Mouse (Mus musculus): ENCODE data around the gene Tmem252.
"Not testable (repeated sequence)": the region's sequence is repeated elsewhere in the genome, so short reads cannot be mapped to it uniquely, and the experiment has no call there.

Tmem252 gene

DNA sequence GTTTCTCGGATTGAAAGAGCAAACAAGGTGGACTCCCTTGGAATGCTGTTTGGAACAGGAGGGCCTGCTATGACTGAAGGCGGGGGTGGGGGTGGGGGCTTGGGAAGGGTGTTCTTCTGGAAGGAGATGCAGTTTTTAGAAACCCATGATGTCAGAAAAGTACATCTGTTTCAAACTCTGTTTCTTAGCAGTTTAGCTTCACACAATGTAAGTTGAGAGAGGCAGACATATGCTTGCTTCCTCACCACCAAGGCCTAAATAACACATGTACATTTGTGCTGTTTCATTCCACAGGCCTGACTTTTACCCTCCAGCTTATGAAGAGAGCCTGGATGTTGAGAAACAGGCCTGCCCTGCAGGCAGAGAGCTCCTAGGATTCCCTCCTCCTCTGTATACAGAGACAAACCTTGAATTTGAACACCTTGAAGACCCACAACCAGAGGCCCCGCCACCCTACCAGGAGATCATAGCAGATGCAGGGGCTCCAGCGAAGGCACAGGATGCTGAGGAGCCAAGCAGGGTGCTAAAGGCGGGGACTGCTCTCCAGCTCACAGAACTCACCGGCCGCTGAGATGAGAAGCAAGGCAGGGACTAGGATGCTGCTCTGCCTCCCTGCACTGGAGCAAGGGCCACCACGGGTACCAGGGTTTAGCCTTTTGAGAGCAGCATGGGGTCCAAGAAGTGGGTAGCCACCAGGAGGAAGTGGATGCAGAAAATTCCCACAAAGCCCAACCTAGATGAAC is 3.6 kb downstream of the Tmem252 start:
- no peak for DNase-seq (ENCODE audit: low spot score in 2 of 2)

DNA sequence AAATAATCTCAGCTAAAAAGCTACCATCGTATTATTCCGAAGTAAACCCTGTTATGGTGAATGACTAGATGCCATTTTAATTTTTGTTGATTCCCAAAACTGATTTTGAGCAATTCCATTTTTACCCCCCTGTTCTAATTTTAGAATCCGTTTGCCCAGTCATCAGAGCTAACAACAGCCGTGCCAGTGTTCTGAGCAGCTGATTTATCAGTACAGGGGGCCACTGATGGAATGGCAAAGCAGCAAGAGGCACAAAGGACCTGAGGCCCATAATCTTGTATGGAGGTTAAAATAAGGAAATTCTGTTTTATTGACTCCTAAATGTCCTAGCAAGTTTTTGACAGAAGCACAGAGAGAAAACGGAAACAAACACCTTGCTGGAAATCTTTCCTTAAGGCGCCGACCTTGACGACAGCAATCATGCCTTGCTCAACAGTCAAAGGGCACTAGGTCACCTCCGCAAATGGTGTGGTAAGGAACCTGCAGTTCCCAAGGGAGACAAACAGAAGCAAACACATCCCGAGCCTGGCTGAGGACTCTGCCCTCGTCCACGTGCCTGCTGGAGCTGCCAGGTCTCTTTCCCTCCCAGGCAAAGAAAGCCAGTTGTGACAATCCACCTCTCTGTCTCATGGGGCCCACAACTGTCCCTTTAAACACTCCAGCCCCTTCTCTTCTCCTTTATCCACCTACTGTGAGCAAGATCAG is 9.4 kb downstream of the Tmem252 start:
- no peak for DNase-seq (ENCODE audit: low spot score in 2 of 2)

DNA sequence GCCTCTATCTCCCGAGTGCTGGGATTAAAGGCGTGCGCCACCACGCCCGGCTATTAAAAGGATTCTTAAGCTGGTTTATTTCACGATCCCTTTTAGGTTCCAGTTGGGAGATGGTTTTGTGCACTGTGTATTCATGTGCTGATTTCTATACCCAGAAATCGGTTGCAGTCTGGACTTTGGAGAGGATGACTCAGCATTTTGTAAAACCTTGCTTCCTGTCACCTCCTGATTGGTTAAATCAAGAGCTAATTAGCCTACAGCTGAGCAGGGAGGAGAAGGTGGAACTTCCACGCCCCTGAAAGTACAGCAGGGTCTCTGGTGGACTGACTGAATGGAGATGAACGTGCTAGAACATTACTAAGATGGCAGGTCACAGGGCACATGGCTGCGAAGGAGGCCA is 12.6 kb downstream of the Tmem252 start:
- DNase-seq (ENCODE audit: low spot score in 2 of 2): no peak

DNA sequence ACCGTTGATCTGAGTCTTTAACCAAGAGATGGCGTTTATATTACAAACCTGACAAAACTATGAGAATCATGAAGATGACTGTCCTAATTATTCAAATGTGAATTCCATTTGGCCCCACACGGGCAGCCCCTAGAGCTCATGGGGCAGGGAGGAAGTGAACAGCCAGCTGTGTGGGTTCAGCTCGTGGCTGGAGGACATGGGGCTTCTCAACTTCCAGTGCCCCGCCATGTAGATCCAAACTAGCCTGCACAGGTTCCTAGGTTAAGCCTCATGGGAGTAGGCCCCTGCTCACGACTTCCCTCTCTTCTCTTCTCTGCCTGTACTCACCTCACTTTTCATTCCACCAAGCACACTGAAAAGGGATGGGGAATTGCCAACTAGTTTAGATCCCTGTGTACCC is 14.5 kb downstream of the Tmem252 start:
- DNase-seq (ENCODE audit: low spot score in 2 of 2): no peak

DNA sequence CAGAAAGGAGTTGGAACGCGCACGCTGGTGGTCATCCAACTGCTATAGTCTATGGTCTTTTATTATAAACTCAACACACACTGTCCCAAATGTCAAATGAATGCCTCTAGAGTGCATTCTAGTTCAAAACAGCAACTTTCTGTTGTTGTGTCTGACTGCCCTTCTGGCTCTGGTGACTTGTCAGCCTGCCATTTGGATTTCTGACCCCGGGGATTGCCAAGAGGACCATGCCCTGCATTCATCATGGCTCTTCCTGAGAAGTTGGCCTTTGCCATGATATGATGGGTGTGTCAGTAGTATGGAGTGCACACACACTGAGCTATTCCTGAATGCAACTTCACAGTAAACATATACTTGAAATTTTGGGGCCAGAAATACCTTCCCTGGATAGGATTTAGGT is 15.7 kb downstream of the Tmem252 start:
- DNase-seq (ENCODE audit: low spot score in 2 of 2): no peak

DNA sequence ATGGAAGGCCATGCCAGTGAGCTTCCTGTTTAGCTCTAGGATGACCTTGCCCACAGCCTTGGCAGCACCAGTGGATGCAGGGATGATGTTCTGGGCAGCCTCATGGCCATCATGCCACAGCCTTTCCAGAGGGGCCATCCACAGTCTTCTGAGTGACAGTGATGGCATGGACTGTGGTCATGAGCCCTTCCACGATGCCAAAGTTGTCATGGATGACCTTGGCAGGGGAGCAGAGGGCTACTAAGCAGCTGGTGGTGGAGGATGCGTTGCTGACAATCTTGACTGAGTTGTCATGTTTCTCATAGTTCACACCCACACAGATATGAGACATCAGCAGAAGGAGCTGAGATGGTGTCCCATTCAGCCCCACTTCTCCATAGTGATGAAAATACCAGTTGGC is 18.9 kb downstream of the Tmem252 start:
- DNase-seq (ENCODE audit: low spot score in 2 of 2): no peak

DNA sequence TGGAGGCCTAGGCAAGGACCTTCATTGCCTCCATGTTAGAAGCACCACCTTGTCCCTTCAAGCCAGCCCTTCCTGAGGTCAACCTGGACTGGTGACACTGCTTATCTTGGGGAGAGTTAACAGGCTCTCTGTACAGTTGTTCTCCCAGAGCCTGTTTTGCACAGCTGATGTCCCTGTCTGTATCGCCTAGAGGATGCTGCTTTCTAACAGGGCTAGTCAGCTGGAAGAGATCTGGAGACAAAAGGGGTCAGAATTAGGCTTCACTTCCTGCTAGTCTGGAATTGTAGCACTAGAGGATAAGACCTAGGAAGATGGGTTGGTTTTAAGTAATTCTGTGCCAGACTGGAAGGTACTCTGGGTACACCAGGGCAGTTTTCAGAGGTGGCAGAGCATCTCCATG is 24.1 kb downstream of the Tmem252 start:
- DNase-seq (ENCODE audit: low spot score in 2 of 2): no peak

DNA sequence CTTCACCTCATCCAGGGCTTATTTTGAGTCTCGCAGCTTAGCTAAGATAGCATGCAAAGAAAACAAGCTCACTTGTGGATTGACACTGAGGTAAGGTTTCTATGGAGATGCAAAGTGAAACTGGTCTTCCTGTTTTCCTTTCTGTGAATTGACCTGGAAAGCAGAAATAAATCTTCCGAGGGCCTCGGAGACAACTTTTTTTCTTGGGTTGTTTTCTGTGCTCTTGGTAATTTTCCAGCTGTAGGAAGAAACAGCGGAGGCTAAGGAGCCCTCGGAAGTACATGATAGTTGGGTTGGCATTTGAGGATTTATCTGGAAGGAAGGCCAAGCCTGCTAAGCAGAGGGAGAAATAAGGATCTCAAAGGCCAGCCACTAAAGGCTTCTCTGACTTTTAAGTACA is 24.8 kb downstream of the Tmem252 start:
- DNase-seq (ENCODE audit: low spot score in 2 of 2): no peak

DNA sequence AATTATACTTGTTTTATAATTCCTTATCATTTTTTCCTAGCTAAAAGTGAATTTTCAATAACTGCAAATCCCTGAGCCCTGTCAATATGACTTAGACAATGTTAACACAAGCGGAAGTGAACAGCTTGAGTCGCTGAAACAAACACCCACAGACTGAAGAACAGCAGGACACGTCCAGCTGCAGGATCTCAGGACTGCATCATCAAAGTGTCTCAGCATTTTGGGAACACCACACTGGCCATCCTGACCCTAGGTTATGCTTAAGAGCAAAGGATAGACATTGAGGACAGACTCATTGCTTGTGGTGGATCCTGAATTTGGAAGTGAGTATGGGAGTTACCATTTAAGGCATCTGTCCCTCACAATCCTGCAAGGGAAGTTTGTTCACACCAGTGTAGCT is 25.4 kb downstream of the Tmem252 start:
- DNase-seq (ENCODE audit: low spot score in 2 of 2): no peak

DNA sequence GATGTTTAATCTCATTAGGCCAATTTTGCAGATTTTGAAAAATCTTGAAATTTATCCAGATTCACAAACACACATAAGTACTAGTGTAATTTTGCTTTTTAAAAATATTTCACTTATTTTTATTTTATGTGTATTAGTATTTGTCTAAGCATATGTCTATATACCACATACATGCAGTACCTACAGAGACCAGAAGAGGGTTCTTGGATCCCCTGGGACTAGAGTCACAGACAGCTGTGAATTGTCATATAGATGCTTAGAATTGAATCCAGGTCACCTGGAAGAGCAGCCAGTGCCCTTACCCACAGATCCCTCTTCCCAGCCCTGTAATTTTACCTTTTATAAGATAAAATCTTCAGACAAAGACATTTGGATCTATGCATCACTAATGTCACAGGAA is 26.1 kb downstream of the Tmem252 start:
- no peak for DNase-seq (ENCODE audit: low spot score in 2 of 2)

DNA sequence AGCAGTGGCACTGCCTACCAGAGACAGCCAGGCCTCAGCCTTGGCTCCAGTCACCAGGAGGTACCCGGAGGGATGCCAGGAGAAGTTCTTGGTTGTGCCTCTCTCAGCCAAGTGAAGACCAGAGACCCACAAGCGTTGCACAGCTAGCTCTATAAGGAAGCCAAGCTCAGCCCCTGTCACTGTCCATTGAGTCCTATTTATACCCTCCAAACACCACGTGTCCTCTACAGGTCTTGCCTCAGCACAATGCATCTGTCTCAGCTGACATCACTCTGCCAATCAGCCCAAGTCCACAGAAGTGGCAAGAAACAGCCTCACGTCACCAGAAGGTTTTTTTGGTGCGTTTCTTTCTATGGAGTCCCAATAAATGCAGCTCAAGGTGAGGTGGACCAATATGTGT is 26.9 kb downstream of the Tmem252 start:
- no peak for DNase-seq (ENCODE audit: low spot score in 2 of 2)

DNA sequence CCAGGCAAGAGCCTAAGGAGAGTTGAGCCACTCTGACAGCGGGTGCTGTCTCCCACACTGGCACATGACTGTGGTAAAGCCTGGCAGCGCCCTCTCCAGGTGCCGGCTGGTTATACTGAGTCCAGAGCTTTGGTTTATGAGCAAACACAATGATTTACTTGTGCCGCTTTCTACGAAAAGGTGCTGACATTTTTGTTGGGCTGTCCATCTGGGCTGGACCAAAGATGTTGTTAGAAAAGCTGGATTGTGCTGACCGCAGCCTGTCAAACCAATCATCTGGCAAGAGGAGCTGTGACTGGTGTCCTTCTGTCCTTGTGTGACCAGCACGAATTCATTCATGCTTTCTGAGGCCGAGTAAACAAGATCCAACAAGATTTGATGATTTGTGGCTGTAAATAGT is 27.9 kb downstream of the Tmem252 start:
- no peak for DNase-seq (ENCODE audit: low spot score in 2 of 2)

DNA sequence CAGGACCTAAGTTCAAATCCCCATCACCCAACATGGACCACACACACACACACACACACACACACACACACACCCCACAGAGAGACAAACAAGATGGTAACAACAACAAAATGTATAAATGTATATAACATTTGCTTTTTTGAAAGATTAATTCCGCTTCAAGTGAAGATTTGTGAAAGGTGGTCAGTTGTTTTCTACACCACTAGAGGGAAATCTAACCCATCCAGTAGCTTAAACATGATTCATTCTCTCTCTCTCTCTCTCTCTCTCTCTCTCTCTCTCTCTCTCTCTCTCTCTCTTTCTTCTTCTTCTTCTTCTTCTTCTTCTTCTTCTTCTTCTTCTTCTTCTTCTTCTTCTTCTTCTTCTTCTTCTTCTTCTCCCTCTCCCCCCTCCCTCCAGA is 29.4 kb downstream of the Tmem252 start:
- not testable (repeated sequence) for DNase-seq (ENCODE audit: low spot score in 2 of 2)

DNA sequence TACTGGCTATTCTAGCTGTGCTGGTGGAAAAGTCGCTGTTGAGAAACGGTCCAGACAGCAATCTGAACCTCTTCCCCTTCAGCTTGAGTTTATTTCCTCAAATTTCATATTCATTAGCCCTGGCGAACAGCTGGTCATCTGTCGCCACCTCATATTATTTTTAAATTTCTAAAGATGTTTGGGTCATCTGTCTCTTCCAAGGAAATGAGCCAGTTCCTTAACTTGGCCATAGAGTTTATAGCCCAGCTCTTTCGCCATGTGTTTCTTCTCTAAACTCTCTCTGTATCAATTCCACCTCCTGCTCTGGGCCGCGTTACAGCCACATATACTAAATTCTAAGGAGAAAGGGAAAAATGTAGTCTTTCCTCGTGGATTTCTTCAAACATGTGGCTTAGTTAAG is 29.9 kb downstream of the Tmem252 start:
- DNase-seq (ENCODE audit: low spot score in 2 of 2): no peak

DNA sequence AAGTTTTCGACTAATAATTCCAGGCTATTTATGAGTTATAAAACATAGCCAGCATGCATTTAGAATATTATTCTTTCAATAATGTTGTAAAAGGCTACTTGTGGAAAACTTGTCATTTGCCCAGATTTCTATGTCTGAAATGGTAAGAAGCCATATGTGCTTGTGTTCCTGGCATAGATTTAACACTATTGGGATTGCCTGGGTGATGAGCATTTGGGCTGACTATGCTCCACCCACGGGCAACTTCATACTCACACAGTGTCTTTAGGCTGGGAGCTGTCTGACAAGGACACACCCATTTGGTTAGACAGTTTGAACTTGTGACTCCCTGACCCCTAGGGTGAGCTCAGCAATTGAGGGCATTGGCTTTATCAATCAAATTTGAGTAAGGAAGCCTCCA is 30.5 kb downstream of the Tmem252 start:
- no peak for DNase-seq (ENCODE audit: low spot score in 2 of 2)

DNA sequence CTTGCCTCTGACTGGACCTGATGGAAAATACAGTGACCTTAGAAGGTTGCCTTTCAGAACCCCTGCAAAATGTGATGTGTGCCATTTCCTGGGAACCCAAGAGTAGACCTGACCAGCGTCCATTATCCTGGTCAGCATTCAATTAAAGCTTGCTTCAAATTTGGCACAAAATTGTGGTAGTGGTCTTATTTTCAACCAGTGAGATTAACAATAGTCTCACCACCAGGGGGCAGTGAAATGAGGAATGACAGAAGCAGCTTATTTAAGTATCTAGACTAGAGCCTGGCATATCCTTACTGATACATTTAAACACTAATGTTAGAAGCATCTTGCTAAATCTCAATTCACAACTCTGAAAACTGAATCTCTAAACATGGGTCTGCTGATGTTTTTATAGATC is 31.6 kb downstream of the Tmem252 start:
- no peak for DNase-seq (ENCODE audit: low spot score in 2 of 2)

DNA sequence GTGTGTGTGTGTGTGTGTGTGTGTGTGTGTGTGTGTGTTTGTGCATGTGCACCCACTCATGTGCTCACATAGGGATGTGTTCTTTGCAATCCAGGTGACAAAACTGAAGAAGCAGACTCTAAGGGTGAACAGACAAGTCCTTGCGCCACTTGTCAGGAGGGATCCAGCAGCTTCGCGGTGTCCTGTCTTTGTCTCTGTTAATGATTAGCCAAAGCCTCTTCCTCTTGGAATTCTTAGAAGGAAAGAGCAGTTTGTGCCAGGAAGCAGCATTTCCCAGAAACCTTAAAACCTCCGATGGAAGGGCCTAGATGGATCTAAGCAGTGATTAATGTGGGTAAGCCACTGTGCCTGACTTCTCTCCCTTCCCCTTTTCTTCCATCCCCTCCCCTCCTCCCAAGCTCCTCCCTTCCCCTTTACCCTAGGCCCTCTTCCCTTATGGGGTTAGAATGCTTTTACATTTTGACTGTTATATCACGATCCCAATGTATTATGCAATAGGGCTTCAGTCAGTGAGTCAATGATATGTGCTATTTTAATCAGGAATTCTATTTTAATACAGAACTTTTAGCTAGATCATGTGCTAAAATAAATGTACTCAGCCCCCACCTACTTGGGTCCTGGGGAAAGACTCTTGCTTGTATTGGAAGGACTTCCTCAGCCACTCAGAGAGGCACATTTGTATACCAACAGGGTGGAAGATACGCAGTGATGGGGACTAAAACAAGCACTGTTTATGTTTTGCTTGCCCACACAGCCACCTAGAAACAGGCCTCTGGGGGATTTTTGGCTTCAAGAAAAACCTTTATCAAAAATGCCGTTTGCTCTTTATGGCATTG is 33.5 kb downstream of the Tmem252 start:
- DNase-seq (ENCODE audit: low spot score in 2 of 2): no peak

DNA sequence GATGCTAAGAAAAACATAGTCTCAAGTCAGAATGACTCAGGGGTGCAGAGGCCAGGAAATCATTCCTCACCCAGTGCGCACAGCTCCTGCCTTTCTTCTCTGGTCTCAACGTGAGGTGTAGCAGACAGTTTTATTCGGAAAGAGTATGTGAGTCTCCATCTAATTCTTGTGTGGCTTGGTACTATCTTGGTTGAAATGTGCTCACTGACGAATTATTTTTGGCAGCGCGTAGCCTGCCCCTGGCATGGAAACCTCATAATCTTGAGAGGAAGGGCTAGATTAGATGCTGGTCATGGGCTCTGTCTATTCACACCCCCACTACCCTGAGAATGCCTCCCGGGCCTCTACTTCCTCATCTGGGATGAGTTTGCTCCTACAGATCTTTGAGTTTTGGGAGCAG is 34.2 kb downstream of the Tmem252 start:
- no peak for DNase-seq (ENCODE audit: low spot score in 2 of 2)

DNA sequence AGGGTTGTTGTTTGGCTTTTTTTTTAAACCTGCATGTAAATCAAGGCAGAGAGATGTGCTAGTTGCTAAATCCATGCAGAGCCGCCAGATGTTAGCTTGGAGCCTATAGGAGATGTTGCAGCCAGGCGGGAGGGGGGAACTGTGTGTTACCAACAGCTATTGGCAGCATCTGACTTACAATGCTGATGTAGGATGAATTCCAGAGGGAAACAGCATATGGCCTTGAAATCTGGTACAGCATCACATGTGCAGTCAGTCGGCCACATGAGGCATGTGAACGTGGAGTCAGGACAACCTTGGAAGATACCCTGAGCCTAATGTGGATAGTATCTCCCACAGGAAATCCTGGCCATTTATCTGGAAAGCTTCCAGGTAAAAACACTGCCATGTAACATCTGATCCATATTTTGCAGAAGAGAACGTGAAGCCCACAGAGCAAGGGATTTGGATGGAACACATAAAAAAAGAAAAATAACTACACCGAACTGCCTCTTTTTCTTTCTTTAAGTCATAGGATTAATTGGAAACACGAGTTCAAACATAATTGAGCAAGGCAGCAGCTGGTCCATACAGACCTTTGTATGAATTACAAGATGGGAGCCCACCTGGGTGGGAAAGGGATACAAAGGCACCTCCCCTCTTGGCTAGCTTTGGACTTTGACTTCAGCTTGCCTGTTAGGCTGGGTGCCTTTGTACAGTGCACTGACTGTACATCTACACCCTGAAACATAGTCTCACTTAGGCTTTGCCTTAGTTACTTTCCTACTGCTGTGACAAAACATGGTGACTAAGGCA is 42.7 kb downstream of the Tmem252 start:
- DNase-seq (ENCODE audit: low spot score in 2 of 2): no peak

DNA sequence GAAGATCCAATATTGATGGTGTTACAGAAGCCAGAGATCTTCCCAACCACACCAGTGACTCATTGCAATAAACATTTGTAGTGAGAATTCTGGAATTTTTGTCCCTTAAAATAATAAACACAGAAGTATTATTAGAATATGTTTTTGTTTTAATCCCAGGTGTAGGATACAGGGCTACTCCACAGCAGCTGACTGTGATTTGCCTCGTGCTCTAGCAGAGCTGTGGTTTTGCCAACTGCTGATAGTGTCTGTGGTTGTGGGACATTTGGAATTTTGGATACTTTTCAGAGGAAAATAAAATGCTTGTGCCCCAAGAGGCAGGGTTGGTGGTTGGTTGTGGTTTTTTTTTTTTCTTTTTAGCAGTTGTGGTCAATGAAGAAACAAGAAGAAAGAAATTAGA is 44.2 kb downstream of the Tmem252 start:
- no peak for DNase-seq (ENCODE audit: low spot score in 2 of 2)

DNA sequence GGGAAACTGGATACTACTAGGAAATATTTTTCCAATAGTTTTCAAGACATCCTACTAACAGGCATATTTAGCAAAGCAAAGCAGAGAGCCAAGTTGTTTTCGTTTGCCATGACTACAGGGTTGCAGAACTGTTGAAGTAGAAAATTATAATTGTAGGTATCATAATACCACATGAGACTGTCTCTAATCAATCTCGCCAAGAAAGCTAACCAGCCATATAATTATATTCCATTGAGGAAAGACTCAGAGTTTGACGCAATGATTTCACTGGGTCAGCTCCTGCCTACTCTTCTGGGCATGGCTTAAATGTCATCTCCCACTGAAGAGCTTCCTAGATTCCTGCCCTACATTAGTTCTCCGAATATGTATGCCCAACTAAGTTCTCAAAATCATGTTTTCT is 45.7 kb downstream of the Tmem252 start:
- DNase-seq (ENCODE audit: low spot score in 2 of 2): no peak

DNA sequence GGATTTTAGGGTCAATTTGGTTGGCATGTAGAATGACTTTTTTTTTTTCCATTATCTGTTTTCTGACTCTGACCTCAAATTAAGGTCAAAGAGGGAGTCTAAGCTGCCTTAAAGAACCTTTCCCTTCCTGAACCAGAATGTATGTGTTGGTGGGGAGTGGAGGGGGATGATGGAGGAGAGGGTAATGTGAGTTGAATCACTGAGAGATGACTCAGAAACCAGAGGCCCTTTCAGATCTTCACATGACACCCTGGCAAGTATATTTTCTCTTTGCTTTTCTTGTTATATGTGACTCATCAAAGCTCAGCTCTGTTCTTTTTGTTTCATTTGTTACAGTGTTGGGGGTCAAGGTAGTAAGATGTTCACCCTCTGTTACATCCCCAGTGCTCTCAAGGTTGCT is 46.6 kb downstream of the Tmem252 start:
- DNase-seq (ENCODE audit: low spot score in 2 of 2): no peak
